8 mouse cellular contexts compared by ENCODE assay signal in genomic region chr11:5059704-5060156, GRCm38 (mm10). TPM values are rescaled to one million over a fixed set of nuclear protein-coding genes. Genes with fewer than 3 reads are reported as not detected.
DNase-seq lines count a peak whose midpoint lies in the region; ATAC-seq and TF ChIP-seq lines count a peak whose summit lies in the region.
"Had no signal": no experiment of that assay in that cellular context is flagged by ENCODE, and none has a peak within 500 bp of the region (broad histone marks: within the 10 kb centered on the region; RNA-seq: fewer than 3 reads in every experiment).

No protein-coding gene starts in this region.

- no peak overlapping the region for H3K9ac ChIP-seq in kidney, postnatal 0 days (ENCODE audit: low read depth, low read length)
- H3K9ac ChIP-seq: neural tube, embryonic 13.5 days had no signal

- intact Hi-C loops in heart, postnatal 14 days (cut with DNase I) = no loop called here

- DNase-seq in kidney, postnatal 0 days (ENCODE audit: low spot score) = no peak
- DNase-seq in kidney, adult 18-20 months = no peak
- no peak for DNase-seq in G1E (ENCODE audit: low spot score)
- peak; percentile 39 for DNase-seq in brain, embryonic 14.5 days (ENCODE audit: low read depth)
- peak; percentile 36 to 64 for DNase-seq in heart, postnatal 14 days
- DNase-seq in lung, adult 18-20 months = peak; percentile 42 to 67
- peak; percentile 62 for DNase-seq in right cerebral cortex, postnatal 14 days

- TF ChIP-seq POLR2A in brain, embryonic 14.5 days (IDR thresholded peaks at IDR 0.05; ENCODE audit: borderline replicate concordance, extremely low read depth, insufficient read depth, insufficient read length, poor library complexity, severe bottlenecking) = no peak

- H3K27me3 ChIP-seq in kidney, postnatal 0 days (ENCODE audit: insufficient read depth, low read length) = peaks cover 7% of the 10 kb centered on the region
- peaks cover 45% of the 10 kb centered on the region for H3K27me3 ChIP-seq in G1E (ENCODE audit: insufficient read depth, low read length)

- peak; percentile 83 for TF ChIP-seq CTCF in kidney, postnatal 0 days (IDR thresholded peaks at IDR 0.05; ENCODE audit: low read depth)
- TF ChIP-seq CTCF in G1E (IDR thresholded peaks at IDR 0.05; ENCODE audit: low read depth, low read length) = peak; percentile 66
- peak; percentile 83 for TF ChIP-seq CTCF in brain, embryonic 14.5 days (IDR thresholded peaks at IDR 0.05; ENCODE audit: borderline replicate concordance, extremely low read depth, insufficient read depth, insufficient read length)

- no peak for ATAC-seq in kidney, postnatal 0 days (replicated peaks; ENCODE audit: low FRiP score, low read depth)
- ATAC-seq in G1E (ENCODE audit: extremely low read depth, insufficient number of reproducible peaks, low FRiP score, poor library complexity, severe bottlenecking) = no peak

- WGBS in kidney, postnatal 0 days = 16% methylated on average over 27 of the region's 27 CpGs

- H3K9me3 ChIP-seq in kidney, postnatal 0 days (replicated peaks; ENCODE audit: low read length) = no peaks in the 10 kb centered on the region
- H3K9me3 ChIP-seq in G1E (replicated peaks) = peaks cover 31% of the 10 kb centered on the region
- H3K9me3 ChIP-seq: neural tube, embryonic 13.5 days had no signal

- H3K4me2 ChIP-seq in kidney, postnatal 0 days (ENCODE audit: low read length) = no peak overlapping the region
- H3K4me2 ChIP-seq: neural tube, embryonic 13.5 days had no signal

- H3K27ac ChIP-seq in kidney, postnatal 0 days = no peak overlapping the region
- H3K27ac ChIP-seq: neural tube, embryonic 13.5 days had no signal

- no peak overlapping the region for H3K4me3 ChIP-seq in kidney, postnatal 0 days (replicated peaks; ENCODE audit: low read depth, low read length)
- H3K4me3 ChIP-seq in G1E (ENCODE audit: low read depth, low read length) = no peak overlapping the region; the same call in 1 of the 2 replicates
- H3K4me3 ChIP-seq: neural tube, embryonic 13.5 days had no signal

- H3K36me3 ChIP-seq in kidney, postnatal 0 days (ENCODE audit: insufficient read depth, low read length) = no peaks in the 10 kb centered on the region
- peaks cover 56% of the 10 kb centered on the region for H3K36me3 ChIP-seq in G1E (replicated peaks)

- peaks cover 33% of the 10 kb centered on the region for H3K4me1 ChIP-seq in kidney, postnatal 0 days (replicated peaks; ENCODE audit: insufficient read depth, low read length)
- peaks cover 71% of the 10 kb centered on the region for H3K4me1 ChIP-seq in G1E (ENCODE audit: insufficient read depth, low read depth, low read length)

RNA-seq across cellular contexts. Expression of gene Rasl10a, which starts 1.8 kb away (rescaled TPM):
- 1.9 and 2.7 TPM in 2 replicates for polyA plus RNA-seq in kidney, postnatal 0 days (2015; fragmentation: Nextera tagmentation; extraction: Ambion mirVana)
- total RNA-seq in G1E (2014; fragmentation: Nextera tagmentation) = not detected in 2 replicates
- total RNA-seq in G1E (2017) = 0.55 TPM in 1 of 2 replicates, not detected in the other
- 0.37 and 0.47 TPM in 2 replicates for polyA plus RNA-seq in G1E (2012)
- 0.41 and 0.48 TPM in 2 replicates for polyA plus RNA-seq in brain, embryonic 14.5 days (2012; rRNA removed)
- total RNA-seq in heart, postnatal 14 days (2021) = 1 to 10 TPM; 3.7 to 4.4 TPM

RNA-seq across cellular contexts. Expression of gene Gas2l1, which starts 5.4 kb away (rescaled TPM):
- 27.2 and 30.3 TPM in 2 replicates for polyA plus RNA-seq in kidney, postnatal 0 days (2015; fragmentation: Nextera tagmentation; extraction: Ambion mirVana)
- 29.4 and 32.1 TPM in 2 replicates for total RNA-seq in G1E (2014; fragmentation: Nextera tagmentation)
- total RNA-seq in G1E (2017) = 18.2 and 22.1 TPM in 2 replicates
- 103 and 113 TPM in 2 replicates for polyA plus RNA-seq in G1E (2012)
- 32.6 and 38.1 TPM in 2 replicates for polyA plus RNA-seq in brain, embryonic 14.5 days (2012; rRNA removed)
- total RNA-seq in heart, postnatal 14 days (2021) = 10 to 100 TPM; 17.8 to 18.7 TPM

RNA-seq across cellular contexts. Expression of gene Rhbdd3, which starts 39.0 kb away (rescaled TPM):
- polyA plus RNA-seq in kidney, postnatal 0 days (2015; fragmentation: Nextera tagmentation; extraction: Ambion mirVana) = 26.8 and 28.3 TPM in 2 replicates
- total RNA-seq in G1E (2014; fragmentation: Nextera tagmentation) = 9.7 and 10.9 TPM in 2 replicates
- total RNA-seq in G1E (2017) = 19.4 and 21.1 TPM in 2 replicates
- polyA plus RNA-seq in G1E (2012) = 37.2 and 42.8 TPM in 2 replicates
- 41.9 and 51.4 TPM in 2 replicates for polyA plus RNA-seq in brain, embryonic 14.5 days (2012; rRNA removed)
- total RNA-seq in heart, postnatal 14 days (2021) = 10 to 100 TPM; 18.7 to 20.5 TPM

RNA-seq across cellular contexts. Expression of gene Ewsr1, which starts 39.3 kb away (rescaled TPM):
- 477 and 504 TPM in 2 replicates for polyA plus RNA-seq in kidney, postnatal 0 days (2015; fragmentation: Nextera tagmentation; extraction: Ambion mirVana)
- total RNA-seq in G1E (2014; fragmentation: Nextera tagmentation) (454 and 476 TPM in 2 replicates), G1E (2017) (527 and 560 TPM in 2 replicates)
- polyA plus RNA-seq in G1E (2012) = 1,012 and 1,154 TPM in 2 replicates
- 402 and 518 TPM in 2 replicates for polyA plus RNA-seq in brain, embryonic 14.5 days (2012; rRNA removed)
- 100 to 1,000 TPM; 119 to 131 TPM for total RNA-seq in heart, postnatal 14 days (2021)

Comparison
In these comparisons a context has a peak if more than half of its experiments do, and no peak if none do; other contexts are left out.
1. DNase-seq: peak in brain, embryonic 14.5 days (single experiment), heart, postnatal 14 days (2 of 2), lung, adult 18-20 months (2 of 2) and right cerebral cortex, postnatal 14 days (single experiment); none in kidney, postnatal 0 days (single experiment), kidney, adult 18-20 months (single experiment) and G1E (single experiment).
2. Peak in every context shown above with its lines, with median percentiles within 50 percentile points of each other: CTCF ChIP-seq.